Mouse (Mus musculus) kidney, postnatal 36 days (tissue): Measurements from ENCODE around the gene Gm32717.
"Not testable (repeated sequence)": the region's sequence is repeated elsewhere in the genome, so short reads cannot be mapped to it uniquely, and the experiment has no call there.

Experiments
- DNase-seq, 2 experiments: peaks; one replicate each; pipeline ENCODE4 v3.0.0; 2021 to 2022; ENCODE audit warnings: mixed read lengths in 2 of 2

Gm32717 gene

DNA sequence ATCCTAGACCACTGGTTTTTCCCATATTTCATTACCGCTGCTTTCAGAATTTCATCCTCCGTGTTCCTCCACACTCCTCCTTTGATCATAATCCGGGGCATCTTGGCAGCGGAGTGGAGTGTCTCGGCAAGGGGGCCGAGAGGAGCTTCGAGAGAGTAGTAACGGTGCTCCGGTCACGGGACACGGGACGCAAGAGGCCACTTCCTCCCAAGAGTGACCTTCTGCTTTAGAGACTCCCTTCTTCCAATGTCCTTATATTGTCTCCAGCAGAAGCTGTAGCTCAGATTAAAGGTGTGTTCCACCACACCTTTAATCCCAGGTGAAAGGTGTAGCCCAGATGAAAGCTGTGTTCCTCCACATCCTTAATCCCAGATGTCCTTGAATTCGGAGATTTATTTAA lies at the start of gene Gm32717:
Gene Gm32717 (minus strand): TSS at position 101 of the 400 bp plus-strand sequence.
- not testable (repeated sequence) for DNase-seq

DNA sequence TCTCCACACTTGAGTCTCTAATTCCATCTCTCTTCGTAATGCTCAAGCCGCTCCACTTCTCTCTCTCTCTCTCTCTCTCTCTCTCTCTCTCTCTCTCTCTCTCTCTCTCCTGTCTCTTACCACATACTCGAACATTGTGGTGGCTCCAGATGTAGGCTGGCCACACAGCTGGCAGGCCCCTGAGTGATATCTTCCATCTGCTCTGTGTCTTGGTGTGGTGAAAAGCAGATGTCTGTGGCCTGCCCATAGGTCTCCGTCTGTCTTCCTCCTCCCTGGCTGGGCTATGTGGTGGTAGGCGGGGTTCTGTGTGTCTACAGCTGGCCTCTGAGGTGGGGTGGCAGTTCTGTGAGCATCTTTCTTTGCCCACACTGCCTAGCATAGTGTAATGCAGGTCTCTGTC lies 42.4 kb upstream of the Gm32717 start:
- DNase-seq = not testable (repeated sequence)

GRCm38 (mm10) chr10:118282565-118282964 lies 42.0 kb upstream of the Gm32717 start:
- not testable (repeated sequence) for DNase-seq

- DNase-seq = not testable (repeated sequence)
Measured at GRCm38 (mm10) chr10:118278069-118278468, 37.5 kb upstream of the Gm32717 start.

GRCm38 (mm10) chr10:118271416-118271815 lies 30.8 kb upstream of the Gm32717 start:
- DNase-seq = not testable (repeated sequence)

GRCm38 (mm10) chr10:118268812-118269211 lies 28.2 kb upstream of the Gm32717 start:
- DNase-seq = not testable (repeated sequence)

- not testable (repeated sequence) for DNase-seq
Measured at GRCm38 (mm10) chr10:118258388-118258787, 17.8 kb upstream of the Gm32717 start, which contains the start of gene Gm32802. Gm32802 (plus strand) TSS chr10:118258688.

DNA sequence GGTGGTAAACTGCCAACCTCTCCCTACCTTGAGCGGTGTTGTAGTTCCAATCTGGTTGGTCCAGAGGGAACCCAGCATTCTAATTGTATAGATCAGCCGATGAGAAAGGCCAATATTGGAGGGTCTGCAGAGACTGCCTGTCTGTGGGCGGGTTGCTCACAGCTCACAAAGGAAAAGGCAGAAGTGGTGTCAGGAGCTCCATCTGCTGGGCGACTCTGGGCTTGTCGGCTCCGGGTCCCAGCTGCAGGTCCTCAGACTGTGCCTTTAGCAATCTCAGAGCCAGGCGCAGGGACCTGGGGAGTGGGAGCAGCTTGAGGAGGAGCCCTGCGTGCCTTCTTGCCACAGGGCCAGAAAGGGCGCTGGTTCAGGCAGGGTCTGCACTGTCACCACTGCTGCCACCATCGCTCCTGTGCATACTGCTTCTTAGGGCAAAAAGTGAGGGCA lies 10.3 kb upstream of the Gm32717 start:
- DNase-seq = peak in 1 of 2 experiments; percentile 34

DNA sequence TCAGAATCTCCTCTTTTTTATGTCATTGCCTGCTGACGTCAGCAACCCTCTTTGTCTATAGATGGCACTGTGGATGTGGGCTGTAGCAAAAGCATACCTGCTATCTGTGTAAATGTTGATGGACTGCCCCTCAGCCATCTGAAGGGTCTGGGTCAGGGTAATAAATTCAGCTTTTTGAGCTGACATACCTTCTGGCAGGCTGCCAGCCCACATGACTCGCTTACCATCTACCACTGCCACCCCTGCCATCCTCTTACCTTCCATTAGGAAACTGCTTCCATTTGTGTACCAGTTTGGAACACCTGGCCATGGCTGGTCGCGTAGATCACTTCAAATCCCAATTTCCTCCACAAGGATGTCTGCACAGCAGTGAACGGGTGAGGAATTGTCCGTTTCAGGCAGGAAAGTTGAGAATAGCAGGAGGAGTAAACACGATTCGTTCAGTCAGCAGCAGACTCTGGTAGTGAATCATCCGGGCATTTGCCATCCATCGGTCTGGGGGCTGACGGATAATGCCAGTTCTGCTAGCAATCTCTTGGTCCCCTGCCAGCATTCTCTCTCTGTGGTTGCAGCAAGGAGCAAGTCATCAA lies 8.5 kb upstream of the Gm32717 start:
- DNase-seq = not testable (repeated sequence)

DNA sequence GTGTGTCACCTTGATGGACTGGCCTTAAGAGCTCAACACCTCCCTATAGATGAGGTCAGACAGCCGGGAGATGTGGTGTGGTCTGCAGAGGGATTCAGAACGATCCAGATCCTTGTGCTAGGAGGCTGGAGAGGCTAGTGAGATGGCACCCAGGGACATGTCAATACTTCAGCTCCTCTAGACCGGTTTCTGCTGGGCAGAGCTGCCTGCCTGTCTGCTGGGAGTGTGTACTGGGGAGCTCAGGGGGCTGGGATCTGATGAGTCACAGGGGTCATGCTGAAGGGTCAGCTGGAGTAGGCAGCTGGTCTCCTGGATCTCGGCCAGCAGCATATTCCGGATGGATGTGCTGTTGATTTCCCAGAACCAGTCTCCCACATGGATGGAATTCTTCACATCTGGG lies 8.0 kb downstream of the Gm32717 start:
- DNase-seq = not testable (repeated sequence)

DNA sequence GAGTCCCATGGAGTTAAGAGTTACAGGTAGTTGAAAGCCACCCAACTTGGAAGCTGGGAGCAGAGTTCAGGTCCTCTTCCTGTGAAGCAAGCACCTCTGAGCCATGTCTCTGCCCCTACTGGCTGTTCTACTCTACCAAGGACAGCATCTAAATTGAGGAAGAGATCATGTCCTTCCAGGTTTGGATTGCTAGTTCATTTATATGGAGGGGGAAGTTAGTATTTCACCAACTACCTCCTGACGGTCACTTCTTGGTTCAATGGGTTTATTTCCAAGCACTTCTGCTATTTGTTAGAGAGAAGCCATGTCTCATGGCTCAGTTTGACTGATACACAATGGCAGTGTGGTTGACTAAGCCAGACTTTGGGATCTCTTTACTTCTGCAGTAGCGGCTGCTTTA lies 13.0 kb downstream of the Gm32717 start:
- DNase-seq = not testable (repeated sequence)

DNA sequence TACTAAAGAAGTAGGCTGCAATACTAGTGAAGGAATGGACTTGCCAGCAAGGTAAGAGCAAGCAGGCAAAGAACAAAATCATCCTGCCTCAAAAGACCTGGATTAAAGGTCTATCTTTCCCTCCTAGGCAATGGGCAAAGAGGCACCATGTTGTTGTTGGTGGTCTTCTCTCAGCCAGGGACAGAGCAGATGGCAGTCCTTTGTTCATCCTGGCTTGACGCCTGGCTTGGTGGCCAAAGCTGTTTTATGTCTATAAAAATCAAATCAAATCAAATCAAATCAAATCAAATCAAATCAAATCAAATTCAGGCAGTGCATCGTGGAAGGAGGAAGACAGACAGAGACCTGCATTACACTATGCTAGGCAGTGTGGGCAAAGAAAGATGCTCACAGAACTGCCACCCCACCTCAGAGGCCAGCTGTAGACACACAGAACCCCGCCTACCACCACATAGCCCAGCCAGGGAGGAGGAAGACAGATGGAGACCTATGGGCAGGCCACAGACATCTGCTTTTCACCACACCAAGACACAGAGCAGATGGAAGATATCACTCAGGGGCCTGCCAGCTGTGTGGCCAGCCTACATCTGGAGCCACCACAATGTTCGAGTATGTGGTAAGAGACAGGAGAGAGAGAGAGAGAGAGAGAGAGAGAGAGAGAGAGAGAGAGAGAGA lies 24.7 kb downstream of the Gm32717 start:
- not testable (repeated sequence) for DNase-seq

DNA sequence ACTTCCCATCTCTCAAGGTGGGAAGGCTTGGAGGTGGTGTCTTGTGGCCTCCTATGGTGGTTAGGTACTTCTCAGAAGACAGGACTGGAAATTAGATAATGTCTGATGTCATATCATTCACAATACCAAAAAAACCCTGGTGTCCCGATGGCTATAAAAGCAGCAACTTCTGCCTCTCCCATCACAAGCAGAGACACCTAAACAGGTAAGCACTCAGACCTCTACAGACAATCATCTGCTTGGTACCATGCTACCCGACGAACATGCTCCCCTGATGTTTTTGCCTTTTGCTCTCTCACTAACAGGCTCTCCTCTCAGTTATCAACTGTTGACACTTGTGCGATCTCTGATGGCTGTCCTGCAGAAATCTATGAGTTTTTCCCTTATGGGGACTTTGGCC lies 35.9 kb downstream of the Gm32717 start, which contains the start of gene Il22:
Gene Il22 (plus strand): TSS at position 301 of the 400 bp plus-strand sequence.
- DNase-seq = no peak

GRCm38 (mm10) chr10:118195150-118195549 lies 45.4 kb downstream of the Gm32717 start:
- DNase-seq = not testable (repeated sequence)
